Mouse (Mus musculus): Measurements from ENCODE around the gene Mrpl27.
"Not testable (repeated sequence)": the region's sequence is repeated elsewhere in the genome, so short reads cannot be mapped to it uniquely, and the experiment has no call there.

Gene Mrpl27

DNA sequence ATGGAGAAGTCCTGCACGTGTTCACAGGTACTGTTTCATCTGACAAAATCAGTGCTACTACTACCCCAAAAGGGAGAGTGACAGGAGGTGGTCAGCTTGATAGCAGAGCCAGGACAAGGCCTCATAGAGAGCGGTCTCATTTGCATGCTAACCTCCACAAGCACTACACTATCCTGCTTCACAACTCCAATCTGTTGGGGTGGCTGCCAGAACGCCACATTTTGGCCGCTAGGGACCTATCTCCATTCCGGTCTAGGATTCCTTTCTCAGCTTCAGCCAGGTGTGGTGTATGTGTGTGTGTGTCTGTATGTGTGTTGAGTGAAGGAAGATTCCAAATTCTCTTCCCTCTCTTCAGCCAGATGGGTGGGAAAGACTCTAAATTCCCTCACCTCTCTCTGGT lies 21.9 kb downstream of the Mrpl27 start:
- no peak for DNase-seq

DNA sequence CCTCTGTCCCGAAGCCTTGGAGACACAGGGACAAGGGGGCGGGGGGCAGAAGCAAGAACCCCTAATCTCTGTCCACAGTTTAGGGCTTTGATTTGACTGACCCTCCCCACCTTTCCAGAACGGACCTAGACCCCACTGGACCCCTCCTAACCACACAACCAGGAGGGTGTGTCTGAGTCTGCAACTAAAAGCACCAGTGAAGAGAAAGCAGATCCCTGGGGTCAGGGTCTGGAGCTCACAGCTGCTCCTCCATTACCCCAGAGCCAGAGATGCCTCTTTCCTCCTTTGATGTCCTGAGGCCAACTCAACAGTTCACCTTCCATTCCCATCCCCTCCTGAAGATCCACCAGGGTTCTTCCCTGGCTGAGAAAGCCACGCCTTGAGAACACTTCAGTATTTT lies 22.7 kb downstream of the Mrpl27 start:
- no peak for DNase-seq

DNA sequence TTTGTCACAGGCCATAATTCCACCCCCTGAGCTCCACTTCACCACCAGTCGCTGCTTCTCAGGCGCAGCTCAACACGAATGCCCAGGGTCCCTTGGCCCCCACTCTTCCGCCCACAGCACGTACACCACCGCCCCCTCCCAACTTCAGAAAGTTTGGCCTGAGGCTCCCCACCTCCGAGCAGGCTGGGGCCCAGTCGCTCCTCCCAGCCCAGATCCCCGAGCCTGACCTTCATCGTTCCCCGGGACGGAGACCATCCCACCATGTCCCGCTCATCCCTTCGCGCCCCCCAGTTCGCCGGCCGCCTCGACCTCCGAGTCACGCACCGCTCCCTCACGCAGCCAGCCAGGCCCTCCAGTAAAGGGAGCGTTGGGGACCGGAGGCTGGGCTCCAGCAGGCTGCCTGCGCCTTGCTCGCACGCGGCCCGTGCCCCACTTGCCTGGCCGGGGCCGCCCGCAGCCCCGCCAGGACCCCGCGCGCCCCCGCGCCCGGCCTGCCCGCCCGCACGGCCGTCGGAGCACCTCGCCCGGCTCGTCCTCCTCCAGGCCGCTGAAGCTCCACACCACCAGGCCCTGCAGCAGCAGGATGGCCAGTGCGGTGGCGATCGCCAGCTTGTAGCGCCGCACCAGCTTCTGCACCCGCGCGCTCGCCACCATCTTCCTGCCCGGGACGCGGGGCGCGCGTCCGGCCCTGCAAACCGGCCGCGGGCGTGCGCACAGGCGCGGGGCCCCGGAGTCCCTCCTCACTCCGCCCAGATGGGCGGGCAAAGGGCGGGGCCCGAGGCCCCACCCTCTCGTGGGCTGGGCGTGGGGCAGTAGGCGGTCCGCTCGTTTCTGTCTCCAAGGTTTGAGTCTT lies 23.4 kb downstream of the Mrpl27 start, which contains the start of gene Xylt2:
Gene Xylt2 (minus strand): TSS at position 762 of the 853 bp plus-strand sequence.
- DNase-seq = peak; percentile 95

DNA sequence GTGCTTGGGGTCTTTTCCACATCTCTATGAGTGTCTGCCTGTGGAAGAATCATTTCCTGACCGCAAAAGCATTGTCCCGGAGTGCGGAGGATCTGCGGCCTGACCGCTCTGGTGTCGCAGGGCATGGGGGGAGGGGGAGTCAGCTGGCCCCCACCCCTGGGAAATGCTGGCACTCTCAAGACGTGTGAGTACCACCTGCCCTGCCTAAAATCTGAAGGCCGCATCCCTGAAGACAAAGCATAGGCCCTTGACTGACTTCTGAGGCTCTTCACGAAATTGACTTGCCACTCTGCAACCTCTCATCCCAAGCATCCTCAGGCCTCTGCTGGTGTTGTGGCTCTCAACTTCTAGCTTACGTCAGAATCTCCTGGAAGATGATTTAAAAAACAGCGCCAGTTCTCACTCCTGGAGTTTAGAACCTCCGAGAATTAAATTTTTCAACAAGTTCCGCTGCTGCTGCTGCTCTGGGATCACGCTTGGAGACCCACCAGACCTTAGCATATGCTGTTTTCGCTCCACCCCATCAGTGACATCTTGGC lies 24.1 kb downstream of the Mrpl27 start:
- no peak for DNase-seq

DNA sequence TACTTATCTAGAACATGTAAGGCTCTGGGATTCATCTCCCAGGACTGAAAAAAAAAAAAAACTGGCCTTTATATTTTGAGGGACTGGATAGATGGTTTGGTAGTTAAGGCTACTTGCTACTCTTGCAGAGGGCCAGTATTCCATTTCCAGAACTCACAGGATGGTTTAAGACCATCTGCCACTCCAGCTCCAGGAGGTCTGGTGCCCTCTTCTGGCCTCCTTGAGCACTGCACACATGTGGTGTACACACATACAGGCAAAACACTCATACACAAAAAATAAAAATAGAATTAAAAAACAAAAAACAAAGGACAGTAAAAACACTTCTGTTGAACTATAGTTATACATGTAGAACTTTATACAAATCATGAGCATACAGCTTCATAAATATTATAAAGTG lies 27.1 kb downstream of the Mrpl27 start:
- no peak for DNase-seq

DNA sequence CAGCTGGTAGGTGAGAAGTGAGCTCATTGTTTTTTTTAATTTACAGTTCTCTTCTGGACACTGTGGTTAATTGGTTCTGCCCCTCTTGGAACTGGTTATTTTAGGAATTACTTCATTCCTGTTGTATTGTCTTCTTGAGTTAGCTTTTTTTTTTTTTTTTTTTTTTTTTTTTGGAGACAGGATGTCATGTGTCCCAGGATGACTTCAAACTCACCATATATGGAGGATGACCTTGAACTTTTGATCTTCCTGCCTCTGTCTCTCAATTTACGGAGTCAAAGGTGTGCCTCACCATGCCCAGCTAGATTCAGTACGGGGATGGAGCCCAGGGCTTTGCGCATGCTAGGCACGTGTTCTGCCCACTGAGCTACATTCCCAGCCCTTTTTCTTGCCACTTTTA lies 28.1 kb downstream of the Mrpl27 start:
- DNase-seq = no peak

DNA sequence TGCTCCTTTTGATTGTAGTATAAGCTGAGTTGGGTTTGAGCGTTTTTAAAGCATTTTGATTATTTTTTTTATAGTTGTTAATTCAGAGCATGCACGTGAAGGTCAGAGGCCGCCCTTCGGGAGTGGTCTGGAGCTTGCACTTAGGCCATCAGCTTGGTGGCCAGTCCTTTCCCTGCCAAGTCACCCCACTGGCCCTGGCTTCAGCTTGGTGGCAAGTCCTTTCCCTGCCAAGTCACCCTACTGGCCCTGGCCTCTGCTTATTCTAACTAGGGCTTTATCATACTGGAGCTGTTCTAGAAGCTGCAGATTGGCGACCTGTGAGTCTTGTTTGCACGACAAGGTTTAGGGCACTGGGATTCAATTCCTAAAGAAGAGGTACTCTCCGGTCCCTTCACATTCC lies 28.9 kb downstream of the Mrpl27 start:
- DNase-seq = no peak

DNA sequence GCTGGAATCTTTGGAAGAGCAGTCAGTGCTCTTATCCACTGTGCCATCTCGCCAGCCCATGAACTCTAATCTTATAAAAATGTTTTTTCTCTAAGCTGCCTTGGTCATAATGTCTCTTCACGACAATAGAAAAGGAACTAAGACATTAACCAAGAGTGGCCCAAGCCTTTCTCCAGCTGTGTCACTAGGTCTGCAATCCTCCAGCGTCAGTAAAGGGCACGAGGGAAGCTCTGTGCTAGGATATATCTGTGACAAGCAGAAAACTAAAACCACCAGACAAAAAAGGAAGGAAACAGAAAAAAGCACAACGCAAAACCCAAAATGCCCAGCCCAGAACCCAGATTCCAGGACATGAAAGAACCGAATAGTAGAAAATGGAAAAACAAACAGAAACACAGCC lies 33.6 kb downstream of the Mrpl27 start:
- no peak for DNase-seq

DNA sequence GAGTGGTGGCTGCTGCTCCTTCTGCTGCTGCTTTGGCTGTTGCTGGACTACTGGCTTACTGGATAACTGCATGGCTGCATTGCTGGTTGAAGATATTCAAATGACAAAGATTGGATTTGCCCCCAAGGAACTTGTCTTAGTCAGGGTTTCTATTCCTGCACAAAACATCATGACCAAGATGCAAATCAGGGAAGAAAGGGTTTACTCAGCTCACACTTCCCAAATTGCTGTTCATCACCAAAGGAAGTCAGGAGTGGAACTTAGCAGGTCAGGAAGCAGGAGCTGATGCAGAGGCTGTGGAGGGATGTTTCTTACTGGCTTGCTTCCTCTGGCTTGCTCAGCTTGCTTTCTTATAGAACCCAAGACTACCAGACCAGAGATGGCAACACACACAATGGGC lies 38.9 kb downstream of the Mrpl27 start:
- not testable (repeated sequence) for DNase-seq

DNA sequence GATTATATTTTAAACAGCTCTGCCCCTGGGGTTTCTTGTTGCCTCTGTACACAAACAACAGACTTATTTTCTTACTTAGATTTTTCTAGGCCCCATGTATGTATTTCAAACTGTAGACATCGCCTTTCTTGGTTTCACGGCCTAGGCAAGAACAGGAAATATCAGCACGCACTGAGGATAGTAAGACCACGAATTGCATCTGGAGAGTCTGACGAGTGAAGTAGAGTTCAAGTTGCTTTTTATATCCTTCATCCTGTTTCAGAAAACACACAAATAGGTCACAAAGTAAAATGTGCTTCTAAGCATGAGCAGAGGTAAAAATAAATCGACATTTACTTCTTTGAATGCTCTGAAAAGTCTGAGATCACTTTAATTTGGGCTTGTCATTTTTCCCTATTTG lies 41.9 kb downstream of the Mrpl27 start:
- no peak for DNase-seq

DNA sequence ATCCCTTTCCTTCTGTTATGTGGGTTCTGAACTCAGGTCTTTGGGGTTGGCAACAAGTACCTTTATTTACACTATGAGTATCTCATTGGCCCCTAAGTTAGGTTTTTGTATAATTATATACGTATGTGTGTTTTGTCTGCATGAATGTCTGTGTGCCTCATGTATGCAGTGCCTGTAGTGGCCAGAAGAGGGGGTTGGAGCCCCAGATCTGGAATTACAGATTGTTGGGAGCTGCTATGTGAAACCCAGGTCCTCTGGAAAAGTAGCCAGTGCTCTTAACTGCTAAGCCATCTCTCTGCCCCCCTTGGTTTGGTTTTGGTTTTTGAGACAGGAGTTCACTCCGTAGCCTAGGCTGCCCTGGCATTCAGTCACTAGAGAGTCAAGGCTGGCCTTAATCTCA lies 43.6 kb downstream of the Mrpl27 start:
- DNase-seq = no peak

DNA sequence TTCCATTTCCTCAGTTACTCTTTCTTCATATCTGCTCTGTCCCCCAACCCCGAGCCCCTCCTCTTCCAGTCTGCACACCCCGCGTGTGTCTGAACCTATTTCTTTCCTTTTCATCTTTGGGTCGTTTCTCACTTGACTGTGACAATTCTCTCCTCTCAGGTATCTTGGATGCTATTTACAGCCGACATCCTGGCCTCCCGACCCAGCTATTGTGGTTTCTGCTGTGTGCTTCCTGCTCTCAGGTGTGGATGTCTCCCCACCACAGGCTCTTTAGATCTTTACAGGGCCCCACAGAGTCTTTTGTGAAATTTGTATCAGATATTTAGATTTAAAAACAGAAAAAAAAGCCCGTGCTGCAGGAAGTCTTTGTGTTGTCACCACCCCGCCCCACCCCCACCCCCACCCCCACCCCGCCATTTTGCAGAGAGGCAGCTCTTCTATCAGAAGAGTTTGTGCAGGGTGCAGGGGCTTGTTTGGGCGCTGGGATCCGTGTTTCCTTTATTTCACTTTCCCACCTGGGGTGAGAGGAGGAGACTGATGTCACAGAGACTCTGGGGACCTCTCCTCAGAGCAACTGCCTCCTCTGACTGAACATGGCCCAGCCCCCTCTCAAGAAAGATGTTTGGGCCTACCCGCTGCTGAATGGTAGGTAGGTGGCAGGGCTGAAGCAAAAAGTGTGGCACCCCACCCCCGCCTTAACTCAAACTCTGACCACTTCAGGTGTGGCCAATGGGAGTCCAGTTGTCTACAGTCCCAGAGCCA lies 44.3 kb downstream of the Mrpl27 start:
- DNase-seq = no peak

DNA sequence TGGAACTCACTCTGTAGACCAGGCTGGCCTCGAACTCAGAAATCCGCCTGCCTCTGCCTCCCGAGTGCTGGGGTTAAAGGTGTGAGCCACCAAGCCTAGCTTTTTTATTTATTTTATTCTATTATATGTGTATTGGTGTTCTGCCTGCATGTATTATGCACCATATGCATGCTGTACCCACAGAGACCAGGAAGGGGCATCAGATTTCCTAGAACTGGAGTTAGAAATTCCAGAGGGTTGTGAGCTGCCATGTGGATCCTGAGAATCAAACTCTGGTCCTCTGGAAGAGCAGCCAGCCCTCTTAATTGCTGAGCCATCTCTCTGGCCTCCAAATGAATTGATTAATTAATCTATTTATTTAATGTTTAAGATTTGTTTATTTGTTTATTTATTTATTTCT lies 45.8 kb downstream of the Mrpl27 start:
- no peak for DNase-seq

DNA sequence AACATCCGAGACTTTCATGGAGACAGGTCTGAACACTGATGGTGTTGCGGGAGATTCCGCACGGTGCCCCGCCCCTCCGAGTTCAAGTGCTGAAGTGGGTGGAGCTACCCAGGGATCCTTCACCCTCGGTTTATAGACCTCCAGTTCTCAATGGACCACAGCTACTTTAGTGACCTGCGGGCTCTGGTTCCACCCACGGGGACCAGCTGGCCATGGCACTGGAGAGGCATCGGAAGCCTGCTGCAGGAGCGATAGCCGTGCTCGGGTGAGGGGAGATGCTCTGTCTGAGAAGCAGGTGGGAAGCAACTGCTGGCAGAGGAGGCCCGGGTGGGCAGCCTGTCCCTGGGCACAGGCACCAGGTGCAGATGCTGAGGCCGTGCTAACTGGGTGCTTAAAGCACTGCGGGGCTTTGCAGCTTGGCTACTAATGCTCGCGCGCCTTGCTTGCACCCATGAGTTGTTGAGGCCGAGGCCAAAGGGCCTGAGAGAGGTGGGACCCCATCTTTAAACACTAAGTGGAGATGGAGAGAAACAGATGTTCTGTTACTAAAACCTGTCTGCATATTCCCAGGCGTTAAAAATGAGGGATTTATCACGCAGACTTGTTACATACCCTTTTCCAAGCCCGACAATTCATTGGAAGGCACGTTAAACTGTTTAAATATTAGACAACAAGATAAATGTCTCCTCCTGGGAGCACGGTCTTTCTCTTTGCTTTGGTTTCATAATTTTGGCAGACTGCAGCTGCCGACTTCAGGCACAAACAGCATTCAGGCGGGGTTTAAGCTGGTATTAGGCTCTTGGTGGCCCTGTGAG lies 48.0 kb downstream of the Mrpl27 start:
- DNase-seq = no peak

DNA sequence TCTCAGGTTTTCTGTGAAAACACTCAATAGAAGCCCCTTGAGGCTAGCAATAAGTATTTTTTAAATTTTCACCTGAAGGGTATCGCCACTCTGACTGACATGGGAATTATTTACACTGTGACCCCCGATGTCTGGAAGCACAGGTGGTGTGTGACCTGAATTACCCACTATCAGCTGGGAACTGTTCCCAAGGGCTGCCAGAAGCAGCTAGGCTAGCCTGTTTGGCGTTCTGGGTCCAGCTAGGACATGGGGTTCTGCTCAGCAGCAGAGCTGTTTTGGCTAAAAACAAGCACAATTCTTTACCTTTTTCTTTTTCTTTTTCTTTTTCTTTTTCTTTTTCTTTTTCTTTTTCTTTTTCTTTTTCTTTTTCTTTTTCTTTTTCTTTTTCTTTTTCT lies 48.6 kb downstream of the Mrpl27 start:
- DNase-seq = no peak

DNA sequence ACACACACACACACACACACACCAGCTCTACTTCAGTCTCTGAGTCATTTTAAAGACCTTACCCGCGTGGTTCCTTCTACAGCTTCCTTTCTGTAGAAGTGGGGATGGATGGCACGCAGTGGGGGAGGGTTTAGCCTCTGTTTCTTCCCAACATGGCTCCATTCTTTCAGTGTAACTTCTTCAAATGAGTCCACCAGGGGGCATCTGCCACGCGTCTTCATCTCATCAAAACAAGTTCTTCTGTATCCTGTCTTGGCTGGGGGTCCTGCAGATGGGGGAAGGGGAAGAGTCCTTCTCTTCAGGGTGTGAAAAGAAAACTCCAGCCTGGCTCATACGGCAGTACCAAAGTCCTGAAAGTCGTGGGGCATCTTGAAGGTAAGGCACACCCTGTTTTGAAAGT lies 50.5 kb downstream of the Mrpl27 start:
- peak; percentile 28 for DNase-seq

DNA sequence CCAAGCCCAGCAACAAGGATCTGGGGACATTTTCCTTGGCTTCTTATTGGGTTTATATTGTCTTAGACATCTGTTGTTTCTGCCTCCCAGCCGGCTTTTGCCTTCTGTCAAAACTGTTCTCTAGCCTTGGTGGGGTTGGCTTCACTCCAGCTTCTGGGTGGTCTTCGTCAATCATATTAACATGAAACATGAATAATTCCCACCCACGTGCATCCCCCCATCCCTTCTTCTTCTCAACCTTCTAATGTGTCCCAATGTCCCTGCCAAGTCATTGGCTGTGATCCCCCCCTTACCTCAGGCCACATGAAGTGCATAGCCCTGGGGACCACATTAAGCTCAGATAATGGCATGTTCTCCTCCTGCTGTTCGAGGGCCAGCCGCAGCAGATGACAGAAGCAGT lies 50.9 kb downstream of the Mrpl27 start, which contains the start of gene Gm11541:
Gene Gm11541 (minus strand): TSS at position 28 of the 400 bp plus-strand sequence.
- peak; percentile 43 for DNase-seq
